In genomic region chr13:49020152-49020551, GRCm38 (mm10) we compare ENCODE assay signal across 9 mouse cellular contexts. TPM values are rescaled to one million over a fixed set of nuclear protein-coding genes. Genes with fewer than 3 reads are reported as not detected.
A peak's percentile ranks its signal among the peaks of the same experiment; 100 is the strongest.
DNase-seq lines count a peak whose midpoint lies in the region; ATAC-seq and TF ChIP-seq lines count a peak whose summit lies in the region.
"Had no signal": no experiment of that assay in that cellular context is flagged by ENCODE, and none has a peak within 500 bp of the region (broad histone marks: within the 10 kb centered on the region; RNA-seq: fewer than 3 reads in every experiment).

No protein-coding gene starts in this region.

- H3K27me3 ChIP-seq in midbrain, embryonic 12.5 days = peaks cover 4% of the 10 kb centered on the region; the same call in 1 of the 2 replicates
- H3K27me3 ChIP-seq in midbrain, embryonic 13.5 days = 0 out of 2 replicates have a peak, but pooled peaks cover 2% of the 10 kb centered on the region
- no peaks in the 10 kb centered on the region for H3K27me3 ChIP-seq in stomach, postnatal 0 days (ENCODE audit: control insufficient read depth, insufficient read depth, low read length)

- peak; percentile 69 to 78 for DNase-seq in cerebellum, postnatal 10 days
- DNase-seq in cerebellum, adult 18-20 months = no peak
- peak; percentile 29 to 59 for DNase-seq in kidney, postnatal 25 days
- DNase-seq in stomach, postnatal 0 days (ENCODE audit: low spot score) = no peak
- no peak for DNase-seq in cerebellum, adult 11-12 months
- no peak for DNase-seq in right cerebral cortex, postnatal 10 days (ENCODE audit: low spot score in 2 of 2)
- DNase-seq: thymus, postnatal 25 days had no signal

- no peak overlapping the region for H3K4me2 ChIP-seq in midbrain, embryonic 12.5 days (replicated peaks)
- H3K4me2 ChIP-seq in midbrain, embryonic 13.5 days (replicated peaks) = no peak overlapping the region
- no peak overlapping the region for H3K4me2 ChIP-seq in stomach, postnatal 0 days (replicated peaks; ENCODE audit: low read depth)

- TF ChIP-seq CTCF in stomach, postnatal 0 days (IDR thresholded peaks at IDR 0.05; ENCODE audit: low read depth) = no peak

- H3K9me3 ChIP-seq in midbrain, embryonic 12.5 days = peaks cover 6% of the 10 kb centered on the region; the same call in 1 of the 2 replicates
- H3K9me3 ChIP-seq in midbrain, embryonic 13.5 days = 0 out of 2 replicates have a peak, but pooled peaks cover 3% of the 10 kb centered on the region
- H3K9me3 ChIP-seq in stomach, postnatal 0 days (ENCODE audit: control insufficient read depth, low read length) = 0 out of 2 replicates have a peak, but pooled peaks cover 5% of the 10 kb centered on the region

- H3K4me1 ChIP-seq in midbrain, embryonic 12.5 days = peaks cover 25% of the 10 kb centered on the region
- peaks cover 25% of the 10 kb centered on the region for H3K4me1 ChIP-seq in midbrain, embryonic 13.5 days (replicated peaks)
- peaks cover 3% of the 10 kb centered on the region; the same call in 1 of the 2 replicates for H3K4me1 ChIP-seq in stomach, postnatal 0 days (replicated peaks; ENCODE audit: control insufficient read depth, insufficient read depth)

- 54% methylated on average over 5 of the region's 5 CpGs for WGBS in midbrain, embryonic 12.5 days
- 49% methylated on average over 5 of the region's 5 CpGs for WGBS in midbrain, embryonic 13.5 days
- 61% methylated on average over 5 of the region's 5 CpGs for WGBS in stomach, postnatal 0 days

- H3K27ac ChIP-seq in midbrain, embryonic 12.5 days (replicated peaks) = no peak overlapping the region
- no peak overlapping the region for H3K27ac ChIP-seq in midbrain, embryonic 13.5 days
- no peak overlapping the region for H3K27ac ChIP-seq in stomach, postnatal 0 days (replicated peaks)

- no peak overlapping the region for H3K9ac ChIP-seq in midbrain, embryonic 12.5 days (replicated peaks)
- no peak overlapping the region for H3K9ac ChIP-seq in midbrain, embryonic 13.5 days (replicated peaks)
- no peak overlapping the region for H3K9ac ChIP-seq in stomach, postnatal 0 days (ENCODE audit: low read length)

- TF ChIP-seq EP300 in stomach, postnatal 0 days (optimal IDR thresholded peaks at IDR 0.05) = no peak

- ATAC-seq in midbrain, embryonic 12.5 days (ENCODE audit: low FRiP score, low read depth) = peak; percentile 36; the same call in 1 of the 2 replicates
- ATAC-seq in midbrain, embryonic 13.5 days = no peak
- peak; percentile 19; the same call in 1 of the 2 replicates for ATAC-seq in stomach, postnatal 0 days (ENCODE audit: low FRiP score, low TSS enrichment)

- H3K36me3 ChIP-seq in midbrain, embryonic 12.5 days = no peaks in the 10 kb centered on the region
- H3K36me3 ChIP-seq in midbrain, embryonic 13.5 days = no peaks in the 10 kb centered on the region
- no peaks in the 10 kb centered on the region for H3K36me3 ChIP-seq in stomach, postnatal 0 days (ENCODE audit: control insufficient read depth, insufficient read depth, low read length)

- no peak overlapping the region for H3K4me3 ChIP-seq in midbrain, embryonic 12.5 days
- no peak overlapping the region for H3K4me3 ChIP-seq in midbrain, embryonic 13.5 days (replicated peaks)
- H3K4me3 ChIP-seq in stomach, postnatal 0 days (ENCODE audit: low read depth, low read length) = no peak overlapping the region

RNA-seq across cellular contexts. Expression of gene Fam120a, which starts 52.3 kb away (rescaled TPM):
- 14.6 and 16.1 TPM in 2 replicates for polyA plus RNA-seq in midbrain, embryonic 12.5 days (2016; fragmentation: Nextera tagmentation; extraction: Ambion mirVana)
- polyA plus RNA-seq in midbrain, embryonic 13.5 days (2015; fragmentation: Nextera tagmentation; extraction: Ambion mirVana) = 11.5 and 12.2 TPM in 2 replicates
- 18.1 and 18.7 TPM in 2 replicates for polyA plus RNA-seq in stomach, postnatal 0 days (2015; fragmentation: Nextera tagmentation; extraction: Ambion mirVana)

Comparison
In these comparisons a context has a peak if more than half of its experiments do, and no peak if none do; other contexts are left out.
1. DNase-seq: peak in cerebellum, postnatal 10 days (2 of 2) and kidney, postnatal 25 days (2 of 2); none in cerebellum, adult 18-20 months (0 of 2), stomach, postnatal 0 days (single experiment), cerebellum, adult 11-12 months (single experiment) and right cerebral cortex, postnatal 10 days (0 of 2).